Mouse (Mus musculus) olfactory bulb, adult 2 months (tissue): ENCODE data around the gene Tshb.

Experiments used
- CTCF ChIP-seq: fragments of 200-500 bp; IDR thresholded peaks from 2 replicates; pipeline ENCODE4 v1.5.1; 2012; ENCODE audit warnings: low read depth, mild to moderate bottlenecking, low read length, moderate library complexity; ENCODE audit not compliant: insufficient read depth
- POLR2A ChIP-seq: fragments of 200-500 bp; IDR thresholded peaks from 2 replicates; pipeline ENCODE4 v1.6.1; 2012; ENCODE audit warnings: mild to moderate bottlenecking, low read depth, low read length, moderate library complexity; ENCODE audit not compliant: insufficient read depth

GRCm38 (mm10) chr3:102773018-102773417 is 9.5 kb downstream of the Tshb start:
- no peak for TF ChIP-seq CTCF
- TF ChIP-seq POLR2A, result no peak
